Mouse (Mus musculus) heart, embryonic 11.5 days (tissue): Measurements from ENCODE around the gene Rras2. TPM values are rescaled to one million over a fixed set of nuclear protein-coding genes. Genes with fewer than 3 reads are reported as not detected.

Experiments
- ATAC-seq: fragments of 200-750 bp; cut with Nextera tagmentation; replicated peaks from 2 replicates; pipeline ENCODE4 v1.8.0; 2017; ENCODE audit warnings: moderate library complexity; ENCODE audit not compliant: insufficient number of reproducible peaks, low FRiP score, low TSS enrichment
- H3K27ac ChIP-seq: fragments of 300-500 bp; sonication (generic); 2 replicates; pipeline ENCODE4 v1.5.1; 2014; ENCODE audit warnings: mild to moderate bottlenecking, low read depth, low read length
- H3K27me3 ChIP-seq: fragments of 300-500 bp; sonication (generic); 2 replicates; pipeline ENCODE4 v1.6.1; 2014; ENCODE audit warnings: mild to moderate bottlenecking, low read length, mixed read lengths; ENCODE audit not compliant: control insufficient read depth, insufficient read depth
- H3K36me3 ChIP-seq: fragments of 300-500 bp; sonication (generic); 2 replicates; pipeline ENCODE4 v1.6.1; 2014; ENCODE audit warnings: mild to moderate bottlenecking, low read length, moderate library complexity, mixed read lengths; ENCODE audit not compliant: control insufficient read depth, insufficient read depth
- H3K4me1 ChIP-seq: fragments of 300-500 bp; sonication (generic); 2 replicates; pipeline ENCODE4 v1.6.1; 2014; ENCODE audit warnings: low read length; ENCODE audit not compliant: control insufficient read depth, insufficient read depth
- H3K4me2 ChIP-seq: fragments of 300-500 bp; sonication (generic); 2 replicates; pipeline ENCODE4 v1.6.1; 2014; ENCODE audit warnings: mild to moderate bottlenecking, moderate library complexity
- H3K4me3 ChIP-seq: fragments of 300-500 bp; sonication (generic); 2 replicates; pipeline ENCODE4 v1.5.1; 2014; ENCODE audit warnings: low read depth, low read length
- H3K9ac ChIP-seq: fragments of 300-500 bp; sonication (generic); 2 replicates; pipeline ENCODE4 v1.6.1; 2014; ENCODE audit warnings: mild to moderate bottlenecking, low read depth, low read length, moderate library complexity
- H3K9me3 ChIP-seq: fragments of 300-500 bp; sonication (generic); replicated peaks from 2 replicates; pipeline ENCODE4 v1.6.1; 2016; ENCODE audit warnings: low read length; ENCODE audit not compliant: control insufficient read depth
- WGBS: fragments of 180-500 bp; shearing (Covaris S2); extraction: QIAGEN DNeasy Blood & Tissue Kit; methylation state at CpG from one replicate; pipeline ENCODE4 v1.1.7; 2014; ENCODE audit not compliant: insufficient replicate concordance; 5-methylcytosine and 5-hydroxymethylcytosine counted together
- polyA plus RNA-seq: library from polyadenylated mRNA; unstranded; fragments of >200 nt; fragmentation: Nextera tagmentation; extraction: Ambion mirVana; gene quantifications from 2 replicates; pipeline ENCODE4 v1.2.1, GENCODE M21; 2014

The Rras2 gene
- polyA plus RNA-seq, 1 experiment from 2014 or later: 53.9 TPM

- H3K4me2 ChIP-seq: no peak overlapping the region
- no peaks in the 10 kb centered on the region for H3K9me3 ChIP-seq
- no peak overlapping the region for H3K27ac ChIP-seq
- H3K4me3 ChIP-seq: no peak overlapping the region
- no peak for ATAC-seq
- no peak overlapping the region for H3K9ac ChIP-seq
- 91% methylated on average over 8 of the region's 8 CpGs for WGBS
- H3K27me3 ChIP-seq: no peaks in the 10 kb centered on the region
- H3K4me1 ChIP-seq: no peaks in the 10 kb centered on the region
- H3K36me3 ChIP-seq: 0 out of 2 replicates have a peak, but pooled peaks cover 2% of the 10 kb centered on the region
Measured at GRCm38 (mm10) chr7:114026923-114027322, 90.7 kb downstream of the Rras2 start.

GRCm38 (mm10) chr7:114020704-114021093, 96.9 kb downstream of the Rras2 start:
- Histone ChIP-seq H3K4me3 (peak overlapping the region; percentile 46), H3K4me1 (no peaks in the 10 kb centered on the region), H3K9ac (peak overlapping the region; percentile 66), H3K4me2 (peak overlapping the region; percentile 72), H3K27me3 (no peaks in the 10 kb centered on the region), H3K27ac (no peak overlapping the region), H3K9me3 (no peaks in the 10 kb centered on the region), H3K36me3 (no peaks in the 10 kb centered on the region)
- WGBS: 2% methylated on average over 11 of the region's 11 CpGs
- no peak for ATAC-seq

- Histone ChIP-seq H3K36me3 (no peaks in the 10 kb centered on the region), H3K27me3 (no peaks in the 10 kb centered on the region), H3K4me3 (peak overlapping the region; percentile 46), H3K9me3 (no peaks in the 10 kb centered on the region), H3K27ac (no peak overlapping the region), H3K4me1 (no peaks in the 10 kb centered on the region), H3K9ac (peak overlapping the region; percentile 66), H3K4me2 (peak overlapping the region; percentile 72)
- WGBS: 16% methylated on average over 11 of the region's 11 CpGs
- ATAC-seq: no peak
Measured at GRCm38 (mm10) chr7:114020057-114020703, 97.4 kb downstream of the Rras2 start.

- Histone ChIP-seq H3K4me1 (no peaks in the 10 kb centered on the region), H3K36me3 (no peaks in the 10 kb centered on the region), H3K9ac (no peak overlapping the region), H3K4me2 (no peak overlapping the region), H3K27ac (no peak overlapping the region), H3K4me3 (no peak overlapping the region), H3K27me3 (no peaks in the 10 kb centered on the region), H3K9me3 (no peaks in the 10 kb centered on the region)
- 76% methylated on average over 3 of the region's 3 CpGs for WGBS
- ATAC-seq: no peak
Measured at GRCm38 (mm10) chr7:114018861-114019260, 98.7 kb downstream of the Rras2 start.

GRCm38 (mm10) chr7:114016001-114016949, 101.3 kb downstream of the Rras2 start:
- H3K27me3 ChIP-seq: no peaks in the 10 kb centered on the region
- H3K4me1 ChIP-seq: no peaks in the 10 kb centered on the region
- WGBS: 73% methylated on average over 8 of the region's 8 CpGs
- H3K4me3 ChIP-seq: no peak overlapping the region
- ATAC-seq: no peak
- H3K27ac ChIP-seq: no peak overlapping the region
- H3K9me3 ChIP-seq: no peaks in the 10 kb centered on the region
- H3K4me2 ChIP-seq: no peak overlapping the region
- no peak overlapping the region for H3K9ac ChIP-seq
- no peaks in the 10 kb centered on the region for H3K36me3 ChIP-seq

GRCm38 (mm10) chr7:114011726-114012443, 105.7 kb downstream of the Rras2 start:
- Histone ChIP-seq H3K27me3 (no peaks in the 10 kb centered on the region), H3K36me3 (no peaks in the 10 kb centered on the region), H3K27ac (no peak overlapping the region), H3K4me1 (no peaks in the 10 kb centered on the region), H3K9me3 (no peaks in the 10 kb centered on the region), H3K4me3 (no peak overlapping the region), H3K9ac (no peak overlapping the region), H3K4me2 (no peak overlapping the region)
- no peak for ATAC-seq
- WGBS: 55% methylated on average over 9 of the region's 9 CpGs

GRCm38 (mm10) chr7:114007565-114007964, 110.0 kb downstream of the Rras2 start:
- no peaks in the 10 kb centered on the region for H3K27me3 ChIP-seq
- 64% methylated on average over 5 of the region's 5 CpGs for WGBS
- H3K36me3 ChIP-seq: no peaks in the 10 kb centered on the region
- no peak overlapping the region for H3K4me2 ChIP-seq
- no peaks in the 10 kb centered on the region for H3K4me1 ChIP-seq
- no peak overlapping the region for H3K4me3 ChIP-seq
- no peak for ATAC-seq
- no peaks in the 10 kb centered on the region for H3K9me3 ChIP-seq
- no peak overlapping the region for H3K27ac ChIP-seq
- no peak overlapping the region for H3K9ac ChIP-seq

- Histone ChIP-seq H3K27ac (no peak overlapping the region), H3K4me1 (no peaks in the 10 kb centered on the region), H3K4me3 (no peak overlapping the region), H3K9me3 (no peaks in the 10 kb centered on the region), H3K27me3 (no peaks in the 10 kb centered on the region), H3K36me3 (no peaks in the 10 kb centered on the region), H3K9ac (no peak overlapping the region), H3K4me2 (no peak overlapping the region)
- no peak for ATAC-seq
- WGBS: 62% methylated on average over 8 of the region's 8 CpGs
Measured at GRCm38 (mm10) chr7:114006456-114006855, 111.1 kb downstream of the Rras2 start.
